Mouse (Mus musculus) megakaryocyte progenitor cell, adult 5-6 weeks (primary cell): ENCODE data around the gene Cdkl2. TPM values are rescaled to one million over a fixed set of nuclear protein-coding genes. Genes with fewer than 3 reads are reported as not detected.
A peak's percentile ranks its signal among the peaks of the same experiment; 100 is the strongest.

ENCODE experiments used
- ATAC-seq: replicated peaks from 2 replicates; pipeline ENCODE4 v1.8.0; 2016; ENCODE audit warnings: mild to moderate bottlenecking, moderate TSS enrichment, inconsistent platforms; ENCODE audit not compliant: poor library complexity
- total RNA-seq, 2 experiments: library from RNA; stranded (forward) in 1 of 2; stranded (reverse) in 1 of 2; fragments of 157-497, 149-512 nt in 1 of 2; fragments of 200-1000 nt in 1 of 2; gene quantifications; 2 replicates each; pipeline versions ENCODE4 v1.2.3 to v1.2.4; 2015 to 2017

Cdkl2 gene
- total RNA-seq (2015) (0.07 TPM in 1 of 2 replicates, not detected in the other), total RNA-seq (2017) (0.17 TPM in 1 of 2 replicates, not detected in the other)

DNA sequence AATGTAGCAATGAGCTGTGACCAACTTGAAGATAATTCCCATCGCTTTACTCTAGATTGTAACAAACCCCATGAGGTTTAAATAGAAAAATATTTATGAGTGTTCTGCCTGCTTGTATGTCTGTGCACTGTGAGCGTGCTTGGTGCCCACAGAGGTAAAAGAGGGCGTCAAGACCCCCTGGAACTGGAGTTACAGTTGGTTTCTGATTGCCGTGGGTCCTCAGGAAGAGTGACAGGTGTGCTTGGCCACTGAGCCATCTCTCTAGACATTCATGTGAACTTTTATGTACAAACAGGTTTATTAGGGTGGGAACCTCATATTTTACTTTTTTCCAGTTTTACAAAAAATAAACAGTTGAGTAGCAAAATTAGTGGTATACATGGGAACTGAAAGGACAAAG, at the start of gene Cdkl2:
Cdkl2 (minus strand) TSS at position 101 of the 400 bp plus-strand sequence.
- no peak for ATAC-seq

DNA sequence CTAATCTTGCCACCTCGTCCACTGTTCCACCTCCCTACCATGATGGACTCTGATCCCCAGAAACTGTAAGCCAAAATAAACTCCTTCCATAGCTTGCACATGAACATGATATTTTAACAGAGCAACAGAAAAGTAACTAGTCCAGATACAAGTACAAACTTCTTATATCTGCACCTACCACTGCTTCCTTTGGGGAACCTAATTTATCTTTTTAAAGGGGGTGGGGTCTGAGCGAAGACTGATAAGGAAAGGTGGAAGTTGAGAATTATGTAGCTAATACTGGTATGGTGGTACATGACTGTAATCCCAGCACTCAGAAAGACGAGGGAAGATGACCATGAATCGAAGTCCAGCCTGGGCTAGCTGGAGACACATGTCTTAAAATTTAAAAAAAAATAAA, 43.8 kb upstream of the Cdkl2 start:
- ATAC-seq = no peak

DNA sequence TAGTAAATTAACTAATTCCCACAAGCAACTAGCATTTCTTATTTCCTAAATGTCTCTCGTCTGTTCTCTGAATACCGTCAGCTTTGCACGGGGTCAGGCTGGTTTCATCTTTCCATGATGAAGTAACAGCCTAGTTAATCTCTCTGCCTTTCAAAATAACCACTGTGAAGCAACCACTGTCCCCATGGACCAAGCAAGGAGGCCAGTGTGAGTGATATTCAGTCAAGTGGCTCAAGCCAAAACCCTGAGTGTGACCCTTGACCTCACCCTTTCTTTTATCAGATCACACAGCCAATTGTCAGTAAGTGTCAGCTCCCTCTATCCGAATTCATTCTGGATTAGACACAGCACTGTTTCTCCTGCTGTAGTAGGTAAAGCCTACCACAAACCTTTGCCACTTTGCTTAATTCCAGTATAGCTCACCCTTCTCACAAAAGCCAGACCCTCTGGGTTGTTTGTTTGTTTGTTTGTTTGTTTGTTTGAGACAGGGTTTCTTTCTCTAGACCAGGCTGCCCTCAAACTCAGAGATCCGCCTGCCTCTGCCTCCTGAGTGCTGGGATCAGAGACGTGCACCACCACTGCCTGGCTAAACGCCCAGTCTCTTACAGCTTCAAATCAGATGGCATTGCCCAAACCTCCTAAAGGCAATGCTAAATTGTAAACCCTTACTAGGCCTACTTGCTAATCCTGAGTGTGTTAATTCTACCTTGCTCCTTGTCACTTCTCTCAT, 42.3 kb upstream of the Cdkl2 start:
- ATAC-seq = no peak

DNA sequence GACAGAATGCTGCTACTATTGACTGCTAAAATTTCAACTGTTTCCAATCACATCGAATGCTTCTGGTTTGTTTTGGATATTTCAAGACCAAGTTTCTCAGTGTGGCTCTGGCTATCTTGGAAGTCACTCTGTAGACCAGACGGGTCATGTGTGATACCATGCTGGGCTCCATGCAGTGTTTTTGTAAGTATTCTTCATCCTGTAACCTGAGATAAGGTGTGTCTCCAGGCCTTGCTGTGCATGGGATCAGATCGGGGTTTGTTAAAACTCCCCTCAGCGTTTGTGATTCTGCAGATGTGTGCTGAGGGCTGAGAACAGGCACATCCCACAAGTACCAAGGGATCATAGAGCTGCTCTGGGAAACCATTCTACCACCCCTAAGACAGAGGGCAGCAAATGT, 41.6 kb upstream of the Cdkl2 start:
- no peak for ATAC-seq

DNA sequence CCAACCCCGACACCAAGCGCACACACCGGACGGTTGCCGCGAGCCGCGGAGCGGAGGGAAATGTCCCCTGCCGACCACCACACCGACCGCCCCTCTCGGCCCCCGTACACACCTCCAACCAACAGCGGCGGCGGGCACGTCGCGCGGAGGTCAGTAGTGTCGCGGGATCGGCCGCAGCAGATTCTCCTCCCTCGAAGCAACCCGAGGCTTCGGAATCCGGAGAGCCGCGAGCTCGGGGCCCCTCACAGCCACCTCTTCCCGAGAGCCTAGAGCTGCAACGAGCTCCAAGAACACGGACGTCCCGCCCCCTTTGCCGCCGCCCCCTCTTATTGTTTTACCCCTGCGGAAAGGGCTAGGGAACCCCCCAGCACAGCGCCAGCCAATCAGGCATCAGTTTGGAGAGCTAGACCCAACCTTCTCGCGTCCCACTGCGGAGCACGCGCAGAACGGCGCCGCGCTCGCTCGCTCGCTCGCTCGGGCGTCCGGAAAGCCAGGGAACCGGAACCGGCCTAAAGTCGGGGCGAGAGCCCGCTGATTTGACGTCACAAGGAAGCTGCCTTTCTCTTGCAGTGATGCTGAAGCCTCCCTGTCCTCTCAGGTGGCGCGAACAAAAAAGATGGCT, 39.8 kb upstream of the Cdkl2 start, which contains the start of gene G3bp2:
G3bp2 (minus strand) TSS at position 303 of the 622 bp plus-strand sequence.
- ATAC-seq = peak; percentile 89

DNA sequence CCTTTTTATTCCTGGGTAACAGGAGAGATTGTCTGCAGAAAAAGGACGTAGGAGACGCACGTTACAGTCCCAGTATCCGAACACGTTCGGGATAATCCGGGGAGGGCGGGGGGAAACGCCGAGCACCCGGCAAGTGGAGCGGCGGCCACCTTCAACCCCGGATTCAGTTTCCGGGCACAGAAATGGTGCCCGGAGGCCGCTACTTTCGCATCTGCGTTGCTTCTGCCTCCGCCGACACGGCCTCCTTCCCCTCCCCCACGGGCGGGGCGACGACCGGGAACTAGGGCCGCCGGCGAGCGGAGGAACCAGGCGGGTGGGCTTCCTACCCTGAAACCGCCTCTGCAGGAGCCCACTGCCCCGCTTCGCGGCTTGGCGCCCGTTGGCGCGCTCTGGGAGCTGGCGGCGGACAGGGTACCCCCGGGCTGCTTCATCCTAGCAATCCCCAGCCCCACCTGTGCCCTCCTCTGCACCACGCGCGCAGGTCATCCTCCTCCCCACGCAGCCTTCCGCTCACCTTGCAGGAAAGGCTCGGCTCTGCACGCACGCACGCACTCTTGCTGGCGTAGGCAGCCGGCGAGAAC, 39.2 kb upstream of the Cdkl2 start:
- ATAC-seq = peak; percentile 30

DNA sequence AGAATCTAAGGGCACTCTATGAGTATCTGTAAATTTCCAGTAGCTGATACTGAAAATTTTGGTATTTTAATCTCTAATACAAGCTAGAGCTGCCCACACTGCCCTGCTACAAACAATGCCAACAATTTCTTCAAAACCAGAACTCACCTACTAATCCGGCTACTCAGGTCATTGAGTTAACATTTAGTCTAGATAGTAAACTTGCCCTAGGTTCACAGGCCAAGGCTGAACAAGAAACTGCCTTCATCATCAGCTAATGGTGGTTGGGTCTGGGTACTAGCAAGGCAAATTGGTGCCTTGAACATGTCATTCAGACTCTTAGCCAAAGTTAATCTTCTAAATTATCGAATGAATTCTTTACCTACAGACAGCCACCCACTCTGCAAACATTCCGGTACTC, 37.6 kb upstream of the Cdkl2 start:
- ATAC-seq = no peak

DNA sequence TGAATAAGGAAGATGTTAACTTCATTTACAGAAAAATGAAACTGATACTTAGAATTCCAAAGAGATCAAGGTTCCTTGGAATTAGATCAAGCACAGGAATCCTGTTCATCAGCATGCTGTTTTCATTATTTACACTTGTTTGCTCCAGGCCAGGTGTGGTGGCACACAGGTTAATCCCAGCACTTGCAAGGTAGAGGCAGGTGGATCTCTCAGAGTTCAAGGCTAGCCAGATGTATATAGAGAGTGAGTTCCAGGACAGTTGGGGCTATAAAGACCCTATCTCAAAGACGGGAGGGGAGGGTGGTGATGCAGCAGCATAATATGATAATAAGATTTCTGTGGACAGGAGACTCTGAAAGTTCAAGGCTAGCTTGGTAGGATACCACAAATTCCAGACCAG, 36.7 kb upstream of the Cdkl2 start:
- ATAC-seq = no peak

DNA sequence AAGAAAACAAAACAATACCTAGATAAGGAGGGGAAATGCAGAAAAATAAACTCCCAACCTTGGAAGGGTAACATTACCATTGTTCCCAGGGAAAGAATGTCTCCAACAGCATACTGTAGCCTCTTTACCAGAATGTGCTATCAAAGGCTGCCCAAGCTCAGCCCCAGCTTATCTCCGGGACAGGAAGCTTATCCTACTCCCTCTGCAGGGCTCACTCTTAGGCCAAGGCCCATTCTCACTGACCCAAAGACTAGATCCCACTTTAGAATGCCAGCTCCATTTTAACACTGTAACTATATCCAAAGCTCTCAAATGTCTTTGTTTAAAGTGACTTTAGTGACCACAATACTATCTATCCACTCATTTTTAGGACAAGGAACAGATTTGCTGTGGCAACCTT, 35.6 kb upstream of the Cdkl2 start:
- no peak for ATAC-seq

DNA sequence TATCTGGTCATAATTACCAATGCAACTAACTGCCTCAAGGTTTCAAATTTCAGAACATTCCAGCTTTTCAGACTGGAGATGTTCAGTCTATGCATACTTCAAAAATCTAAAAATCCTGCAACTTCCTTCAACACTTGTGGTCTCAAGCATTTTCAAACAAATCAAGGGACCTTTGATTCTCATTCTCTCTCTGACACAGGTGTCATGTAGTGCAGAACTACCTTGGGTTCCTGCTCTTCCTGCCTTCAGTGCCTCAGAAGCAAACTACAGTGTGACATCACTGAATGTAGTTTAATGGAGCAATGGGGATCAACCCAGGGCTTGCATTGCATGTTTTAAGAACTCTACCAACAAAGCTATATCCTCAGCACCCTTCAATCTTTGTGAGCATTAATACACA, 35.1 kb upstream of the Cdkl2 start:
- no peak for ATAC-seq

DNA sequence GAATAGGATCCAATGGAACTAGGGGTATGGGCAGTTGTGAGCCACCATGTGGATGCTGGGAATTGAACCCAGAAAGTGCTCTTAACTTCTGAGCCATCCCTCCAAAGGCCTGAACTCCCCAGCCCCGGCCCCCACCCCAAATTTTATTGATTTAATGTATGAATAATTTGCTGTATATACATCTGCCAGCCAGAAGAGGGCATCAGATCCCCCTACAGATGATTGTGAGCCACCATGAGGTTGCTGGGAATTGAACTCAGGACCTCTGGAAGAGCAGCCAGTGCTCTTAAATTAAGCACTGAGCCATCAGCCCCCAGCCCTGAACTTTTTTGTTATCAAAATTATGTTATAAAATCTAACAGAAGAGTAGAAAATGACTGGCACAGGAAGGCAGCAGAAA, 32.6 kb upstream of the Cdkl2 start:
- no peak for ATAC-seq

DNA sequence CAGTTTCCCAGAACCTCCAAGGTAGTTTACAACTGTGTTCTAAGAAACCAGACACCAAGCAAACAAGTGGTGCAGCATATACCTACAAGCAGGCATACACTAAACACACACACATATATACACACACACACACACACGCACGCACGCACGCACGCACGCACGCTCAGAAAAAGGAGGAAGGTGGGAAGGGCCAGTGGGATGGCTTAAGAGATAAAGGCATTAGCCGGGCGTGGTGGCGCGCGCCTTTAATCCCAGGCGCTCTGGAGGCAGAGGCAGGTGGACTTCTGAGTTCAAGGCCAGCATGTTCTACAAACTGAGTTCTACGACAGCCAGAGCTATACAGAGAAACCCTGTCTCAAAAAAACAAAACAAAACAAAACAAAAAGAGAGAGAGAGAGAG, 30.4 kb upstream of the Cdkl2 start:
- ATAC-seq = peak; percentile 48; the same call in 1 of the 2 replicates

DNA sequence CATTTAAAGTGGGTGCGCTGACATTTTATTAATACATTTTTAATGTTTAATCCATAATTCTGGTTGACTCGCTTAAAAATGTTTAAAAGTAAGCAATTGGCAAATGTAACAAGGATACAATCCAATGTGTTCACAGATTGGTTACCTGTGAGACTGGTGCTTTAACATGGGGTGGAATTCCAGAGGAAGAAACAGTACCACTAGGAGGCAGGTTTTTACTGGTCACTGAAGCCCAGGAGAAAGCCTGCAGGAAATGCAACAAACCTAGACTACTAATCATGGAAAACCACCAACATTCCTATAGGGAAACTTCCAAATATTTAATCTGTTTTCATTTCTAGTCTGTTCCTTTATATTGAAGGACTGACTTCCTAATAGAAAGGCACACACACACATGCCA, 19.5 kb upstream of the Cdkl2 start:
- ATAC-seq = no peak

DNA sequence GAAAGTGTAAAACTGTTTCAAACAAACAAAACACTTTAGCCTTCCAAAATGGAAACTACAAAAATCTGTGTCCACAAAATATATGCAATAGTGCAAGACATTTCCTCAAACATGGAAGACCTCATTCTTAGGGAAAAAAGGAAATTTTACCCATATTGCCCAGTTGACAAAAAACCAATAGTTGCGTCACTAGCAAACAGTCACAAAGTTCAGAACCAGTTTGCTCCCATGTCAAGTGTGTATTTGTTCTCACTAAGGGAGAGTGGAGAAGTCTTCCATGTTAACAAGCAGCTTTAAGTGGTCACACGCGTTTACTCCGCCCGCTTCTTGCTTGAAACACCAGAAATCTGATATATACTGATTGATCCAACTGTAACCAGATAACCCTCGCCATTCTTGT, 9.2 kb upstream of the Cdkl2 start:
- ATAC-seq = no peak

DNA sequence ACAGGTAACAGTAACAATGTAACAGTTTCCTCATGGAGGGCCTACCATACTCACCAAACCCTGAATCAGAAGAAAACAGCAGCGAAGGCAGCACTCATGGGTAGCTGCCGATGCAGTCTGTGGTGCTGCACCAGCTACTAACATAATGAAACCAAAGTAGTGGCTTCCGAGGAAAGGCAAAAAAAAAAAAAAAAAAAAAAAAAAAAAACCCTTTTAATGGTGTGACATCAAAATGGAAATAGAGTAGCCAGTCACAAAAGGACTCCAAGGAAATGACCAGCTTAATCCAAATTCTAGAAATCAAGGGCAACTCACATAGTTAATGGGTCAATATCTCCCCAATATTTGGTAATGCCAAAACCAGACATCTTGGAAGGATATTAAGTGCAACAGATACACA, 6.7 kb upstream of the Cdkl2 start:
- ATAC-seq = no peak

DNA sequence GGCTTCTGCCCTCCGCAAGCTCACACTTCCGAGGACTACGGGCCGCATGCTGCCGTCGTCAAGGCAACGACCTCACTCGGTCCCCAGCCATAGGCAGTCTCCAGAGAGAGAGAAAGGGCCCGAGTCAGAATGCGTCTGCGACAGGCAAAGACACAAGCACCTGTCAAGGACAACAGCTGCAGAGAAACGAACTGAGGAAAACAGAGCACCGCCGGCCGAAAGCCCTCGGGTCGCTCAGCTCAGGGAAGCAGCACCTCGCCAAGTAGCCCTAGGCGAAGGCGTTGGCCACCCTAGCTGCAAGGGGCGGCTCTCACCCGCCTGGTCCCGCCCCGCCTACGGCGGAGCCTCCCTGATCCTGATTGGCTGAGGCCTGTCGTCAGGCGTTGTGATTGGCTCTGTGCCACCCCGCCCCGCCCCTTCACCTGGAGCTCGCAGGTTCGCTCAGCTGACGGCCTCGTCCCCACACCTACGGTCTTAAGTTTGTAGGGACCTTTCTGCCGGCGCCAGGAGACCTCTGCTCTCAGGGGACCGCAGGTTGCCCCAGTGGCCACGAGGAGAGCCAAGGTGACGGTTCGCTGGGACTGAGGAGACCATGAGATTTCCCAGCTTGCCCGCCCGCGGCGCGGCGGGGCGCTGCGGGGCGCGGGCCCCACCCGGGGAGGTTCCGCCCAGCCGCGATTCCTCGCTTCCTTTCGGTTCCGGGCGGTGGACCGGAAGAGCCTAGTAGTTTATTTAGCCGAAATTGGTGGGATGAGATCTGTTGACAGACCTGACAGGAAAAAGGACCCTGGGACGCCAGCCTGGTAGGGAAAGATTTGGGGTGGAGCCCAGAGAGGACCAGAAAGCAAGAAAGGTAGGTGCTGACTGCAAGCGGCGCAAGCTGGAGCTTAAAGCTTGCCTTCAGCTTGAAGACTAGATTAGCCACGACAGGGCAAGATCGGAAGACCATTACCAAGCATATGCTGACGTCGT, 1.0 kb downstream of the Cdkl2 start:
- ATAC-seq = peak; percentile 98

DNA sequence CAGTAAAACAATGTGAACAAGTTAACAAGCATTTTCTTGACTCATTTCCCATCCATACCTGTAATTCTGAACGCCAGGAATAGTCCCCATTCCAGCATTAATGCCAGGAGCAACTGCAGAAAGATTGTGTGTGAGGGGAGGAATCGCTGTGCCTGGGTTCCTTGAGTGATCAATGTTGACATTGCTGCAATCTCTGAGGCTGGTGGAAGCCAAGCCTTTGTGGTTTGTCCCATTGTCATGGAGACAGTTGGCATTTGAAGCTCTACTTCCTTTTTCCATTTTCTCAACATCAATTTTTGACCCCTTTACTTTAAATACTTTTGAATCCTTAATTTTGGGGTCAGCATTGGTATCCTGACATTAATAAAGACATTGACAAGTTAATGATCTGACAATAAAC, 23.7 kb downstream of the Cdkl2 start:
- peak; percentile 85 for ATAC-seq

DNA sequence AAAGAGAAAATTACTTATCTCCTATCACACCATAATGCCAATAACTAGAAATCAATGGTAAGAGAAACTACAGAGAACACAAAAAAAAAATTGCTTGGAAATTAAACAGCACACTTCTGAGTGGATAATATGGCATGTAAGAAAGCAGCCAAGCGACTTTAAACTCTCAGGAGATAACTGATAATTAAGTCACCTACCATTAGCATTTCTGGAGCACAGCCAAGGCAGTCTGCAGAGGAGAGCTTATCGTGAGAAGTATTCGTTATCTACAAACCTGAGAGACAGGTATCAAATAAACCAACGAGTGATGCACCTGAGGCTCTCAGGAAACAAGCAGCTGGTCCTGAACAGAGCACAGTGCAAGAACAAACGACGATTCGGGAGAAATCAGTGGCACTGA, 31.9 kb downstream of the Cdkl2 start:
- ATAC-seq = no peak

DNA sequence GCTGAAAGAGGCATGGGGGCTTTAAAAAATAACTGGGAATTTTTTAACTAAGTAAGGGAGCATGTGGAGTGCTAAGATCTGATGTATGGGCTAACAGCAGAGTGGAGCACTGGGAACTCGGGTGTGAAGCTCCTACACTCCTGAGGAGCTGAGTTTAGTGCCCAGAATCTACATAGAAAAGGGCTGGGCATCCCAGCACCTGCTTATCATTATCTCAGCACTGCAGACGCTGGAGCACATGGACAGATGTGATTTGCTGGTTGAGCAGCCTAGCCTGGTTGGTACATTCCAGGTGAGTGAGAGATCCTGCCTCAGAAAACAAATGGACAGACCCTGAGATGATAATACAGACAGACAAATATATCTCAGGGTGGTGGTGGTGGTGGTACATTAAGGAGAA, 33.9 kb downstream of the Cdkl2 start:
- peak; percentile 60 for ATAC-seq

DNA sequence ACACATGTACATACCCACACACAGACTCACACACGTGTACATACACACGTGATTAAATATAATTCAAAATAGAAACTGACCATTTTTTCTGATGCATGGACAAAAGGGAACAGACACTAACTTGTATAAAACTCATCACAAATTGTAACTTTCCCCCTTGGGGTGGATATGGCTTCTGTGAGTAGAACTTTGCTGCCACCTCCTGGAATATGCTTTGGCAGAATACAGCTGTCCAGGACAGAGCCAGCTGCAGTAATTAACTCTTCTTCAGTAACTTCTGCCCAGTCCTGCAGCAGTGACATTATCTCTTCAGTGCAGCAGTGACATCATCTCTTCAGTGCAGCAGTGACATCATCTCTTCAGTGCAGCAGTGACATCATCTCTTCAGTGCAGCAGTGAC, 40.7 kb downstream of the Cdkl2 start:
- peak; percentile 75 for ATAC-seq

DNA sequence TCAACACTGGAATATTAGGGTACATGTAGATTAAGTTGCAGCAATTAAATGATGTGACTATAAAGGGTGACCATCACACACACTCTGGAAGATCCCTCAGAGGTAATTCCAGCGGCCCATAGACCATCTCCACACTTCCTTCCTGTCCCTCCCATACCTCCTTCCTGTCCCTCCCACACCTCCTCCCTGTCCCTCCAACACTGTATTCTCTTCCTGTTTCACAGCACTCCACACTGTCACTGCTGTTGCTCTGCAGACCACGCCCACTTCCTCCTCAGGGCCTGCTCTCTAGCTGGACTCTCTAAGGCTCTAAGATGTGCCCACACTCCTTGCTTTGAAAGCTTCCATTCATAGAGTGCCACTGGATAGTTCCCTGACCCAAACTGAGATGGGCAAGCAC, 42.9 kb downstream of the Cdkl2 start:
- ATAC-seq = peak; percentile 97
